Mouse (Mus musculus) myocyte (in vitro differentiated cells): ENCODE data around the gene Thada. TPM values are rescaled to one million over a fixed set of nuclear protein-coding genes. Genes with fewer than 3 reads are reported as not detected.

Experiments
- H3K27me3 ChIP-seq: one replicate; pipeline ENCODE4 v1.6.1; 2011; ENCODE audit not compliant: control insufficient read depth, insufficient read depth, insufficient read length
- H3K36me3 ChIP-seq: one replicate; pipeline ENCODE4 v1.6.1; 2011; ENCODE audit not compliant: control insufficient read depth, insufficient read depth
- H3K4me2 ChIP-seq: one replicate; pipeline ENCODE4 v1.6.1; 2011; ENCODE audit warnings: low read depth, control low read depth
- H3K4me3 ChIP-seq: one replicate; pipeline ENCODE4 v1.5.1; 2011; ENCODE audit warnings: mild to moderate bottlenecking, control low read depth, moderate library complexity
- H3K79me2 ChIP-seq: one replicate; pipeline ENCODE4 v1.6.1; 2011; ENCODE audit not compliant: control insufficient read depth, insufficient read depth
- H3ac ChIP-seq: one replicate; pipeline ENCODE4 v1.6.1; 2011; ENCODE audit not compliant: control insufficient read depth, insufficient read length
- CEBPB ChIP-seq: IDR thresholded peaks from 2 replicates; pipeline ENCODE4 v1.6.1; 2011; ENCODE audit warnings: mild to moderate bottlenecking, moderate library complexity; ENCODE audit not compliant: poor library complexity, insufficient read depth, severe bottlenecking
- E2F4 ChIP-seq: IDR thresholded peaks from one replicate; pipeline ENCODE4 v1.6.1; 2011; ENCODE audit warnings: mild to moderate bottlenecking, control low read depth, moderate library complexity; ENCODE audit not compliant: insufficient read depth
- MAX ChIP-seq: IDR thresholded peaks from one replicate; pipeline ENCODE4 v1.6.1; 2011; ENCODE audit warnings: low read depth, mild to moderate bottlenecking, control low read depth
- MYOD1 ChIP-seq, 3 experiments: IDR thresholded peaks; one replicate each; pipeline ENCODE4 v1.6.1; 2011; ENCODE audit warnings: control low read depth in 2 of 3, low read depth in 2 of 3, mild to moderate bottlenecking in 2 of 3, moderate library complexity in 1 of 3; ENCODE audit not compliant: insufficient read length in 2 of 3, control insufficient read depth in 1 of 3
- MYOG ChIP-seq, 3 experiments: IDR thresholded peaks; one replicate each; pipeline ENCODE4 v1.6.1; 2011; ENCODE audit warnings: control low read depth in 2 of 3, low read depth in 2 of 3, mild to moderate bottlenecking in 2 of 3; ENCODE audit not compliant: insufficient read length in 2 of 3, control insufficient read depth in 1 of 3, insufficient read depth in 1 of 3
- POLR2A ChIP-seq: IDR thresholded peaks from one replicate; pipeline ENCODE4 v1.6.1; 2011; ENCODE audit warnings: low read depth, mild to moderate bottlenecking, control low read depth, moderate library complexity; ENCODE audit not compliant: insufficient read length
- POLR2AphosphoS2 ChIP-seq: IDR thresholded peaks from one replicate; pipeline ENCODE4 v1.6.1; 2011; ENCODE audit warnings: low read depth, control low read depth; ENCODE audit not compliant: insufficient read length
- REST ChIP-seq: IDR thresholded peaks from one replicate; pipeline ENCODE4 v1.6.1; 2011; ENCODE audit warnings: mild to moderate bottlenecking, control low read depth, moderate library complexity; ENCODE audit not compliant: insufficient read depth, insufficient read length
- SRF ChIP-seq: IDR thresholded peaks from one replicate; pipeline ENCODE4 v1.6.1; 2011; ENCODE audit warnings: low read depth; ENCODE audit not compliant: control insufficient read depth, insufficient read length
- TCF12 ChIP-seq: IDR thresholded peaks from one replicate; pipeline ENCODE4 v1.6.1; 2011; ENCODE audit warnings: mild to moderate bottlenecking, control low read depth; ENCODE audit not compliant: poor library complexity, insufficient read depth, severe bottlenecking
- TCF3 ChIP-seq: IDR thresholded peaks from one replicate; pipeline ENCODE4 v1.6.1; 2011; ENCODE audit warnings: low read depth, control low read depth; ENCODE audit not compliant: insufficient read length
- USF1 ChIP-seq: IDR thresholded peaks from one replicate; pipeline ENCODE4 v1.6.1; 2011; ENCODE audit warnings: low read depth, mild to moderate bottlenecking, control low read depth, moderate library complexity
- polyA plus RNA-seq: library from polyadenylated mRNA; unstranded; fragments of >200 nt; fragmentation: generic; extraction: Trizol; gene quantifications from one replicate; pipeline ENCODE4 v1.2.1, GENCODE M21; 2012; ENCODE audit warnings: missing spikeins

The Thada gene
- polyA plus RNA-seq, 1 experiment: 5.5 TPM

DNA sequence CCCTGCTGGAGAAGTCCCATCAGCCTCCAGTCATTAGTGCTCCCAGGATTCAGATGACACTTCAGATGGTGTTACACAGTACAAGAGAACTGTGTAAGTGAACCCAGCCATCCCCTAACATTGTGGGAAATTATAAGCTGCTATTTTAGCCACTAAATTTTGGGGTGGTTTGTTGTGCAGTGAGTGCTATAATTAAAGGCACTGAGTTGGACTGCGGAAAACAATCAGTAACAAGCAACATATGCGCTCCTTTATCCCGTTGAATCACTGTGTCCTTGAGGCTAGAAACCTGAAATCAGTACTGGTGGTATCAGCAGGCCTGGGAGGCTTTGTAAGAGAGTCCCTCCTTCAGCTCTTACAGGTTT, 113.2 kb downstream of the Thada start:
- no peak overlapping the region for H3K4me3 ChIP-seq
- no peak overlapping the region for H3ac ChIP-seq
- H3K36me3 ChIP-seq: no peaks in the 10 kb centered on the region
- H3K4me2 ChIP-seq: no peak overlapping the region
- TF ChIP-seq POLR2AphosphoS2 (no peak), TCF12 (no peak), USF1 (no peak)
- H3K79me2 ChIP-seq: no peaks in the 10 kb centered on the region
- no peaks in the 10 kb centered on the region for H3K27me3 ChIP-seq

- no peaks in the 10 kb centered on the region for H3K36me3 ChIP-seq
- no peak overlapping the region for H3K4me3 ChIP-seq
- H3K79me2 ChIP-seq: no peaks in the 10 kb centered on the region
- no peak overlapping the region for H3K4me2 ChIP-seq
- no peaks in the 10 kb centered on the region for H3K27me3 ChIP-seq
- no peak overlapping the region for H3ac ChIP-seq
- TF ChIP-seq REST (no peak), MYOD1 (IDR thresholded peaks at IDR 0.05; ENCODE audit: control insufficient read depth in 1 of 3, insufficient read length in 2 of 3, low read depth in 2 of 3) (no peak), MAX (no peak), SRF (no peak), USF1 (no peak), MYOG (IDR thresholded peaks at IDR 0.05; ENCODE audit: control insufficient read depth in 1 of 3, insufficient read depth in 1 of 3, insufficient read length in 2 of 3, low read depth in 2 of 3) (no peak), TCF12 (no peak), TCF3 (no peak), POLR2AphosphoS2 (no peak), E2F4 (no peak), CEBPB (no peak)
These were observed 113.9 kb downstream of the Thada start for GRCm38 (mm10) chr17:84351912-84352789.

DNA sequence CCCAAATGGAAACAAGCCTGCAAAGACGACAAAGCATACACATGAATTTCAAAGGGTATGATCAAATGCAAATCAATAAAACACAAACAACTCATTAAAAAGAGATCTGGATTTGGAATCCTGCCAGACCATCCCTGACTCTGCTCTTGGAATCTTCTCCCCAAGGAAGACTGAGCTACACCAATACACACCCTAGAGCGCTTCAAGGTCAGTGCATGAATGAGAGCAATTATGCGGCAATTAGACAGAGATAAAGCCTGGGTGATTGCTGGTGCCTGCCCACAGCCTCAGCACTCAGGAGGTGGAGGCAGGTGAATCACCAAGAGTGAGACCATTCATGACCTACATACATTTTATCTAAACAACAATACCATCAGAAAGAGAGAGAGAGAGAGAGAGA, 114.7 kb downstream of the Thada start:
- H3K4me2 ChIP-seq: no peak overlapping the region
- H3K4me3 ChIP-seq: no peak overlapping the region
- H3K36me3 ChIP-seq: no peaks in the 10 kb centered on the region
- H3ac ChIP-seq: no peak overlapping the region
- no peaks in the 10 kb centered on the region for H3K79me2 ChIP-seq
- no peaks in the 10 kb centered on the region for H3K27me3 ChIP-seq
- TF ChIP-seq REST (no peak), POLR2AphosphoS2 (no peak), POLR2A (no peak), TCF12 (no peak), MYOD1 (IDR thresholded peaks at IDR 0.05; ENCODE audit: control insufficient read depth in 1 of 3, insufficient read length in 2 of 3, low read depth in 2 of 3) (no peak)

DNA sequence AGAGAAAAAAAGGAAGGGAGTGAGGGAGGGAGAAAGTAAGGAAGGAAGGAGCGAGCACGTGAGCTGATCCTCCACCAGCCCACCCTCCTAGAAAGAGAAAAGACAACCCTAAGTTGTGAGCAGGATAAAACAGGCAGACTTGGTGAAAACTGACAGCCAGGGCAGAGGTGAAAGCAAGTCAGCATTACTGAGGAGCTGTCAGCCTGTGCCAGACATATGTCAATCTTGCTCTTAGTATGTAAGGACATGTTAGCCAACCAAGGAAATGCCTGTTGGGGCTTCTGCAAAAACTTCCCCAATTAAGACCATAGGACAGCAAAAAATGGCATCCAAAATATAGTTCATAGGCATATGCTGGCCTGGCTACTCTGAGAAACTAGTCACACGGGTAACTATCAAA, 117.1 kb downstream of the Thada start:
- no peak overlapping the region for H3K4me3 ChIP-seq
- TF ChIP-seq USF1: no peak
- no peak for TF ChIP-seq MAX
- no peak for TF ChIP-seq POLR2A
- TF ChIP-seq MYOD1 (IDR thresholded peaks at IDR 0.05; ENCODE audit: control insufficient read depth in 1 of 3, insufficient read length in 2 of 3, low read depth in 2 of 3): no peak
- TF ChIP-seq MYOG (IDR thresholded peaks at IDR 0.05; ENCODE audit: control insufficient read depth in 1 of 3, insufficient read depth in 1 of 3, insufficient read length in 2 of 3, low read depth in 2 of 3): no peak
- no peak for TF ChIP-seq REST
- no peak for TF ChIP-seq SRF
- no peak for TF ChIP-seq TCF3
- TF ChIP-seq CEBPB: no peak
- no peak for TF ChIP-seq E2F4
- TF ChIP-seq POLR2AphosphoS2: no peak
- no peak for TF ChIP-seq TCF12
- no peak overlapping the region for H3ac ChIP-seq
- no peaks in the 10 kb centered on the region for H3K27me3 ChIP-seq
- no peaks in the 10 kb centered on the region for H3K79me2 ChIP-seq
- no peak overlapping the region for H3K4me2 ChIP-seq
- H3K36me3 ChIP-seq: no peaks in the 10 kb centered on the region

- H3K4me3 ChIP-seq: no peak overlapping the region
- H3K4me2 ChIP-seq: no peak overlapping the region
- no peaks in the 10 kb centered on the region for H3K27me3 ChIP-seq
- TF ChIP-seq POLR2A: no peak
- no peak for TF ChIP-seq SRF
- no peak for TF ChIP-seq TCF12
- TF ChIP-seq MYOD1 (IDR thresholded peaks at IDR 0.05; ENCODE audit: control insufficient read depth in 1 of 3, insufficient read length in 2 of 3, low read depth in 2 of 3): no peak
- TF ChIP-seq MYOG (IDR thresholded peaks at IDR 0.05; ENCODE audit: control insufficient read depth in 1 of 3, insufficient read depth in 1 of 3, insufficient read length in 2 of 3, low read depth in 2 of 3): no peak
- TF ChIP-seq REST: no peak
- TF ChIP-seq POLR2AphosphoS2: no peak
- TF ChIP-seq CEBPB: no peak
- H3K79me2 ChIP-seq: no peaks in the 10 kb centered on the region
- H3ac ChIP-seq: no peak overlapping the region
- H3K36me3 ChIP-seq: peaks cover 9% of the 10 kb centered on the region
These were observed 123.6 kb downstream of the Thada start for GRCm38 (mm10) chr17:84342299-84342817.
